Mouse (Mus musculus) c-Kit-positive CD71-positive TER-119-positive erythroid progenitor cells, embryonic 14.5 days (primary cell): ENCODE data around the gene Fam57a.
A peak's percentile ranks its signal among the peaks of the same experiment; 100 is the strongest.

Experiments used
- DNase-seq: peaks from one replicate; pipeline ENCODE4 v3.0.0-alpha.2; 2013; ENCODE audit warnings: low spot score

The Fam57a gene

DNA sequence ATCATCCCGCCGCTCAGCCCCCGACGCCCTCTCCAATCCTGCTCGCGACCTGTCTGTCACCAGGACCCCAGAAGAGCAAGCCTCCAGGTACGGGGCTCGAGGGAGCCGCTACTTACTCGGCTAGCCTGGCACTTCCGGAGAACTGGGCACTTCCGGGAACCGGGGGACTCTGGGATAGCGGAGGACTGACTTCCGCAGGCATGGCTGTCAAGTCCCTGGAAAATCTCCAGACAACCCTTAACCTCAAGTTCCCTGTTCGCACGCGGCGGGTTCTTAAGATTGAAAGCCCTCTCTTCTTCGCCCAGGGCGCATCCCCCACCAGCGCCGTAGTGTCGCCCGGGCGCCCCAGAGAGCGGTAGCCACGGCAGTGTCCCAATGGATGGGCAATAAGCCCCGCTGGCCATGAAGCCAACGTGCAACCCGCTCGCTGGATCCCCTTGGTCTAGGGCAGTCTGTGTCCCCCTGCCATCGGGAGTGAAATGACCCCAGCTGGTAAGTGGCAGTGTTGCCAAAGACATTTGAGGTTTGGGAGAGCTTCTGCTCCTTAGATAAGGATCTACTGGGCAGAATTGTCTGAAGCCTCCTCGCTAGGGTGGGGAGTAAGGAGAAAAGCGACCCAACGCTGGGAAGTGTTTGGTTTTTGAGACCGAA lies at the start of gene Fam57a, which contains the start of gene Vps53:
Gene Fam57a, plus strand, starts transcription at position 177 of the 651 bp plus-strand sequence.
Gene Vps53, minus strand, starts transcription at position 153 of the 651 bp plus-strand sequence.
- peak; percentile 79 for DNase-seq

DNA sequence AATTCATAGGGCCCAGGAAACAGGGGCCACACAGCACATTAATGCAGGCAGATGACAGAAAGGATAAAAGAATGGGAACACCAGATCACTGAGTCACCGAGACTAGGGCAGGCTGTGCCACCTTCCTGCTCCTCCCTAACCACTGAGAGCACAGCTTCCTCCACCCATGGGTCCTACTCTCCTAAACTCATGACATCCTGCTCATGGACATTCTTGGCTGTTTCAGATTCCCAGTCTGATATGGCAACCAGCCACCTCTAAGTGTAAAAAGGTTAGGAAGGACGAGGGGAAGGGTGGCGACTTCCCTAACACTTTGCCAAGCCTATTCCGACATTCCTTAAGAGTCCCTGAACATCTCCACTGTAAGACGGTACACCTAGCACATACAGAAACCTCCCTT lies 48.6 kb upstream of the Fam57a start:
- no peak for DNase-seq

DNA sequence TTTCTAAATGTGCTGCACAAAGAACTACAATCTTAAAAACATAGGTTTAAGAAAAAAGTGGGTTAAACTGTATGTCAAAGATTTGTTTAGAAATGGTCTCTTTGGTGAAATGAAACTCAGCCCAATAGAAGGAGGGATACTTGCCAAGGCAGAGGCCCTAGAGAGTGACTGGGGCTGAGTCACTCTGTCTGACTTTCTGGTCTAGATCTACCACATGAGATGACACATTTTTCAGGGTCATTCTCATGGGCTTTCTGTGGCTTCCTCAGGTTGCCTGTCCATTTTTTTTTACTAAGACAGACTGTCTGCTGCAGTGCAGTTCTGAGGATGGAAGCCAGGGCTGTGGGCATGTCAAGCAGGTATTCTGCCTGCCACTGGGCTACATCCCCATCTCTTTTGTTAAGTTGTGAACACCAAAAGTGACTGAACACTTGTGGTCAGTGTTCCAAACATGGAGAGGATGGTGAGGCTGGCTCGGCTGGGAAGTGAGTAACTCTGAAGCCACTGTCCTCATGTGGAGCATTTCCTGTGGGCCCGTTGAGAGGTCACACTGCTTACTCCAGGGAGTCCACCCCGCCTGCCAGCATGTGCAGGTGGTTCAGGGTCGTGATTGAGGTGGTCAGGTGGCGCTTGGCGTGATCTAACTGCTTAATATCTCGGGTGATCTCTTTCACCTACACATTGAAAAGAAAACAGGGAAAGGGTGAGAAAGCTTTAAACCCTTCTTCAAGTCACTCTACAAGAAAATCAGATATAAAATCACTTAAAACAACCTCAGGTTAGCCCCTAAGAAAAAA lies 43.6 kb upstream of the Fam57a start:
- no peak for DNase-seq

DNA sequence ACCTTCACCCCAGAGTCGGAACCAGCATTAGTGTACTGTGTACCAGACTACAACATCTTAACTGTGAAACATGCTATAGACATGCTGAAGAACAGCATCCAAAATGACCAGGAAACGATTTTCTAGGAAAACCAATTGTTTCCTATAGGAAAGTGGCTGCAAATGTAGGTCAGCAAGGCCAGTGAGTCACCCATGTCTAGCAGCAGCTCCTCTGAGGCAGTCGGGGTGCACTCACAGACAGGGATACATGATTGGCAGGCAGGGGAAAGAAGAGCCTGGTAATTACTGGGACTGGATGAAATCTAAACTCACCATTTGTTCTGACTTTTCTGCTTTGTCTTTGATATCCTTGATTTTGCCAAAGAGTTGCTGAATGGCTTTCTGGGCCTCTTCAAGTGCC lies 41.5 kb upstream of the Fam57a start:
- DNase-seq, result no peak

DNA sequence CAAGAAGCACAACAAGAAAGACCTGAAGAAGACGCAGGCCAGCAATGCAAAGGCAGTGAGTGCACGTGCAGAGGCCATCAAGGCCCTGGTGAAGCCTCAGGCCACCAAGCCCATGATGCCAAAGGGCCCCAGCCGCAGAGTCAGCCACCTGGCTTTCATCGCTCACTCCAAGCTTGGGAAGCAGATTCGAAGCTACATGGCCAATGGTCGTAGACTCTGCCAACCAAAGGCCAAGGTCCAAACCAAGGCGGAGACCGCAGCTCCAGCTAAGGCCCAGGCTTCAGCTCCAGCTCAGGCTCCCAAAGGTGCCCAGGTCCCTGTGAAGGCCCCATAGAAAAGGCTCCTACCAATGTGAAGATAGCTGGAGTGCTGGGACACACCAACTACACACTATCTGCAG lies 35.1 kb upstream of the Fam57a start:
- DNase-seq, result no peak

DNA sequence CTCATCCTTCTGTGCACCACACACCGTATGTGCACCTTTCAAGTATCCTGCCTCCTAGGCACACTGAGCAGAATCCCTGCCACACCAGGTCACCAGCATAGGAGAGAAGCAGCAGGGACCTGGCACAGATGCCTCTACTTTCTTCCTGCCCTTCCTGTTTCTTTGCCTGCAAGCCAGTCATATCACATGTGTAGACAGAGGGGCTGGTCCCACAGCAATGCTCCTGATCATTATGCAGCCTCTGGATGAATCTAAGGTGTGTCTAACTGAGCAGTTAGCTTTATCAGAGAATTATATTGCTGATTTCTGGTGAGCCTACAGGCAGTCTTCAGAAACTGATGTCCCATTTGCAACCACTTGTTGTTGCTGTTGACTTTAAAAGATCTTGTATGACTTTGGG lies 34.3 kb upstream of the Fam57a start:
- DNase-seq, result no peak

DNA sequence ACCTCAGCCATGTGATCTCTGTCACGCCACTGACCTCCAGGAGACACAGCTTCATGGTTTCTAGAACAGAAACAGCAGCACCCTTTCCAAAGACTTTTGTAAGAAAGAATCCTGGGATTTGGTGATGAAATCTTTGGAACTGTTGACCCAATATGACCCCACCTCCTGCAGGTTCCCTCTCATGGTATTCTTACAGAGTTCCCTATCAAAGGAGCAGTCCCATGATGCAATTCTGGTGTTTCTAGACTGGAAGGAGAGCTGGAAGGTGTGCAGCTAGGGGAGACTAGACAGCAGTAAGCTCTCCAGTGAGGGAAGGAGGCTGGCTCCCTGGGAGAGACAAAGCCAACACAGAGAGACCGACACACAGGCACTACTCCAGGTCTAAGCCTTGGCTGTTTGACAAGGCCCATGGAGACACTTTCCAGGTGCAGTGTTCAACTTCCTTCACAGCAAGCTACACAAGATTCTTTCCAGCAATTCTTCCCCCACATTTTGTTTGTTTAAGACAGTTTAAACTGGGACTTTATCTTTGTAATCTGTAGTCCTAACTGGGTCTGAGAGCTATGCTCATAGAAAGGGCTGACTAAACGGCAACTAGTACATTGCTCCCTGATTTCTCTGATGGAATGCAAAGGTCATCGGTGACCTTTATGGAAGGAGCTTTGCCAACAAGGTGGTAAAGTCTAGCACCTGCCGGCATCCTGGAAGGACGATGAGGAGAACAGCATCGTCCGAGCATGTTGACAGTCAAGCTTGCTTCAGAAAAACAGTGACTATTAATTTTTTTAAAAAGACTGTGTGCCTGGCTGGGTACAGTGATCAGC lies 33.1 kb upstream of the Fam57a start:
- DNase-seq, result no peak

DNA sequence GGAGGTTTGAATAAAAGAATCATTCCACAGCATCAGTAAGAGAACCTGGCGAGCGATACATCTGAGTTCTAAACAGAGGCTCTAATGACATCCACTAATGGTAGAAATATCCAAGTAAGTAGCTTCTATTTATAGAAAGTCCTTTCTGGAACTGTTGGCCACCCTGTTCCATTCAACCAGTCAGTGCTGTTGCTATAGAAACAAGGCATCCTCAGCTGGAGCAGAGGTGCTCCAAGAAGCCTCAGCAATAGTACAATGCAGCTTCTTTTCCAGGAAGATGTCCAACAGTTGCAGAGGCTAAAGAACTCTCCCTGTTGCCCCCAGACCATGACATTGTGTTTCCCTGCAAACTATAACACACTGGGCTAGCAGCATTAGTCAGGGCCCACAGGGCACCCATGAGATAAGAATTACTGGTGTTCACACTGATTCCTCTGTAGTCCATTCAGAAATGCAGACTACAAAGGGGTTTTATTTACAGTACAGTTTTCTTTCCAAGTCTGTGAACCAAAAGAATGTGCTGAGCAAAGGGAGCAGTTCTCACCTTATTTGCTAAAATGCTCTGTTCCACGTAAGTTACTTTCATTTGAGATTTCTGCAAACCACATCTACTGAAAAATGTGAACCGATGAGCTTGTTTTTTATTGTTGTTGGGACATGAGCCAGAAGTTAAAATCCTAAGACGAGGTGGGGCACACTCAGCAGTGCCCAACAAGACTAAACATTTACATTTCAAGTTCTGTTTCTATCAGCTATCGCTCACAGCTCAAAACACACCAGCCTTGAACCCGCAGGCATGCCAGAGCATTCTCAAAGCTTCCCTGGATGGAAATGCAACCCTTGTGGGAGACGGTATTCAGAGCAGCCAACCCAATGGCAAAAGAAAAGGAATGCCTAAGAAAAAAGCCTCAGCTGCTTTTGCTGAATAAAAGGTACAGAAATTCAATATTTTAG lies 31.1 kb upstream of the Fam57a start:
- DNase-seq, result no peak

DNA sequence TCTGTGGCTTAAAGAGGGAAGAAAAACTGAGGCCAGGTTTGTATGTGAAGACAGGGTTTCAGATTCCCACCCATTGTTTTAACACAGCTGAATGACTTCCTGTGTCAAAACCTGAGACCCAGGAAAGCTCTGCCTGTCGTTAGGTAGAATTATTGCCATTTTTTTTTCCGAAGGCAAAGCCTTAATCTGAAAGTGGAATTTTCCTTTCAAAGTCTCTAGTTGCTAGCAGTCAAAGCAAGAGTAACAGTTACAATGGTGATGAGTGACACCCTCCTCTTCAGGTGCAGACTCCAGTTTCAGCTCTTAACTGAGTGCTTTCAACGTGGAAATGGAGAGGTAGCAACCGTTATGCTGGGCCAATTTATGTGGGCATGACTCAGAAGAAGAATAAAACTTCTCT lies 28.5 kb upstream of the Fam57a start:
- DNase-seq, result no peak

DNA sequence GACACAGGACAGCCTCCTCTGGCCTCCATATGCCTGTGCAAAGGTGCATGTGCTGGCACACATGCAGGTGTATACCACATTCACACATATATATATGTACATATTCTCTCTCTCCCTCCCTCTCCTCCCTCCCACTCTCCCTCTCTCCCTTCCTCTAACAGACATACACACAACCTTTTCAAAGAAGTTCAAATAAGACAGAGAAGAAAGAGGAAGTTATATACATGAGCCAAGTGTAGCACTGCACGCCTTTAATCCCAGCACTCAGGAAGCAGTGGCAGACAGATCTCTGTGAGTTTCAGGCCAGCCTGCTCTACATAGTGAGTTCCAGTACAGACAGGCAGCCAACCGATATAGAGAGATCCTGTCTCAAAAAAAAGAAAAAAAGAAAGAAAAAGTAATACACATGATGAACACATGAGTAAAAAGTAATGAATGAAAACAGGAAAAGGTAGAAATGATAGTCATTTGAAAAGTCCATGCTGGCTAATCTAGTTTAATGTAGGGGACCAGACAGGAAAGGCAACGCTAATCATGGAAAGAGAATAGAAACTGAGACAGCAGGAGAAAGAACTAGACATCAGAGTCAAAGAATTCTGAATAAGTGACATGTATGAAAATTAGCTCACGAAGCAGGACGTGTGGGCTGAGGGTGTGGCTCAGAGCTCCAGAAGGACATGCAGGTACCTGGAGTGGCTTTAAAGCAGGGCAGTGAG lies 26.1 kb upstream of the Fam57a start:
- DNase-seq, result no peak

DNA sequence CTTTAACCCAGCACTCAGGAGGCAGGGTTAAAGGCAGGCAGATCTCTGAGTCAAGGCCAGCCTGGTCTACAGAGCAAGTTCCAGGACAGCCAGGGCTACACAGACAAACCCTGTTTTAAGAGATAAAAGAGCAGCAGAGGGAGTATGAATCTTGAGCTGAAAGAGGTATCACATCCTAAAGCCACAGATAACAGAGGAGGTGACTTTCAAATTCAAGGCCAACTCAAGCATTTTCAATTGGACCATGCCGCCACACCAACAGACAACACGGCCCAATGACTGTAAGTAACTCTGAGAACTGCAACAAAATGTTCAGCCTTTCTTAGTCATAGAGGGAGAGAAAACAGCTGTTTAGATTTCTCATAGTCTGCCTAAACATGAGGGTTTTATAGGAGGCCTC lies 25.3 kb upstream of the Fam57a start:
- no peak for DNase-seq

DNA sequence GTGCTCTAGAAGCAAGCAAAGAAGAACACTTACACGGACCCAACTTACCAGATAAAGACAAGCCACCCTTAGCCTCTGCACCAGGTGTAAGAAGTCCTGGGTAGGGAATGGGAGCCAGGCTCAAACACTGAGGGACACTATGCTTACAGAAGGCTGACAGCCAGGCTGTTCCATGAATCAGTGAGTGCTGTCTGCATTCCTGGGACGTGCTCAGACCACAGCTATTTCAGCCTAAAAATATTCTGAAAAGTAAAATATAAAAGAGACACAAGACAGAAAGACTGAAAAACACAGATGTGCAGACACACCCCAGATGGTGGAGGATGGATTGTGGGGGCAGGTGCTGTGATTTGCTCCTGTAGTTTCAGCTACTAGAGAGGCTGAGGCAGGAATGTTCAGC lies 24.6 kb upstream of the Fam57a start:
- DNase-seq, result no peak

DNA sequence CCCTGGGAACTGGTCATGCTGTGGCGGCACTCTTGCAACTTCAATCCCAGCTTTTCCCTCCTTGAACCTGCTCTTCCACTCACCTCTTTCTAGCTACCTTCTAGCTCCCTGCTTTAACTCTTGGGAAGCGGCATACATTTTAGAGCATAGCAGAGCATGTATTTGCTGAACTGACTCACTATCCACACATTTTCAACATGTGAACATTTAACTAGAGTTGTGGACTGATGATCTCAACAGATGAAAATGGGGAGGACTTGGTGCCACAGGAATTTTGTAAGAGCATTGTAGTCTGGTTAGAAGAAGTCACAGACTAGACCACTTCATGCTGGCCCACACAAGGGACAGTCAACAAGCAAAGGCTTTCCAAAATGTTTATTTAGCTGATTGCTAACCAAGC lies 21.1 kb upstream of the Fam57a start:
- DNase-seq, result no peak

DNA sequence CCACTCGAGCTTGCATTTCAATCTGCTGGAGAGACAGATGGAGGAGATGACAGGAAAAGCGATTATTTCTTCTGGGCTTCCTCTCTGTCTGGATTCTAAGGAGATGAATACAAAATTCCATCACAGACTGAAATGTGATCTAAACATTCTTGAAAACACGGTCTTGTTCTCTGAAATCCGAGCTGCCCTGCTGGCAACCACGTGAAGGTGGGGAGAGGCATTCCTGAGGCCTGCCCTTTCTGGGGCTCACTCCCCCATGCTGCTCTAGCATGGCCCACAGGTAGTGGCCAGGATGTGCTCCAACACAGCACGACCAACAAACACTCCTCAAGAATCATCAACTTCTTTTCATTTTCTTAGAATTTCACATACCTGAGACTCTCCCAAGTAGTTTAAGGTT lies 19.2 kb upstream of the Fam57a start:
- no peak for DNase-seq

DNA sequence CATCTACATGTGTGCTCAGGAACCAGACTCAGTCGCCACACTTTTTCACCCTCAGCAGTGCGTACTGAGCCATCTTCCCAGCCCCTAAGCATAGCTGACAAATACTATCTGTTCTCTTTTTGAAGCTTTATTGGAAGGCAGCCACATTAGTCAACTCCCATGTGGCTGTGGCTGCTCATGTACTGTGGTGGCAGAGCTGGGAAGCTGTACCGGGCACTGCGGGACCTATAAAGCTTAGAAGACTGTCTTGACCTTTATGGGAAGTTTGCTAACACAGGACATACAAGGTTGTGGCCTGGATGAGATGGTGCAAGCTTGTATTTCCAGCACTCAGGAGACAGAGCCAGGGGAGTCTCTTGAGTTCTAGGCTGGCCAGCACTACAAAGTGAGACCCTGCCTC lies 12.8 kb upstream of the Fam57a start:
- DNase-seq, result no peak

DNA sequence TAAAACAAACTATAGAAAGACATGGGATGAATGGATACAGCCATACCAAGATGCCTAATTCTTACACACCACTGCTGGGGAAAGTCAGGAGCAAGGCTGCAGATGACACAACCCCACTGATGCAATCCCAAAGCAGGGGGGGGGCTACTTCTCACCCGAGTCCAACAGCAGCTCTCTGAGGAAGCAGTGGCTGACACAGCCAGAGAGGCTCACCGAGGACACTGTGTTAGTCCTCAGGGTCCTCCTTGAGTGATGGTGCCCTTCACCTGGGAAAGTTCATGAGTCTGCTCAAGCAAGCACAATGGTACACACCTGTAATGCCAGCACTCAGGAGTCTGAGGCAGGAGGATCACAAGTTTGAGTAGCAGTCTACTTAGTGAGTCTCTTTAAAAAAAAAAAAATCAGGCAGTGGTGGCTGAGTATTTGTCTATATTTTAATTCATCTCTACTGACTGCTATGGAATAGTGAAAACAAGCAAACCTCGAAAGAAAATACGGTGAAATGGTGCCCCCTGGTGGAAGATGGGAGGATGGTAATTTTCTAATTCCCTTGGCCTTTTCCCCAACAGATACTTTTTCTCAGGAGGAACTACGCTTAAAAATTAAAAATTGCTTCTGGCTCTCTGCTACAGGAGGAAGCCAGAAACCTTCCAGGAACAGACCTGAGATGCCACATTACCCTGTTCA lies 12.2 kb upstream of the Fam57a start:
- peak; percentile 70 for DNase-seq

DNA sequence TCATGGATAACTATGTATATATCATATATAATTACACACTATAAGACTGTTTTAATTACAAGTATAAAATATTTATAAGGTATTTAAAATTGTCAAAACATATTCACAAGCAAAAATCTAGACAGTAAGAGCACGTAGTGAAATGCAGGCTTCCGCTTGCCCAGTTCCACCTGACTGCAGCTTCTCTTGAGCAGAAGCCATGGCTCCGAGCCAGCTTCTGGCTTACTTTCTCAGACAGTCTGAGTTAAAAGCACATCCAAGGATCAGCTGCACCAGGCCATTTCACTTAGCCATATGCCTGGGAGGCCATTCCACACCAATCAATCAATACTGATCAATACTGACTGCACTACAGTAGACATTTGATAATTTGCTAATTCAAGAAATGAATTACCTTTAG lies 10.5 kb upstream of the Fam57a start:
- no peak for DNase-seq

DNA sequence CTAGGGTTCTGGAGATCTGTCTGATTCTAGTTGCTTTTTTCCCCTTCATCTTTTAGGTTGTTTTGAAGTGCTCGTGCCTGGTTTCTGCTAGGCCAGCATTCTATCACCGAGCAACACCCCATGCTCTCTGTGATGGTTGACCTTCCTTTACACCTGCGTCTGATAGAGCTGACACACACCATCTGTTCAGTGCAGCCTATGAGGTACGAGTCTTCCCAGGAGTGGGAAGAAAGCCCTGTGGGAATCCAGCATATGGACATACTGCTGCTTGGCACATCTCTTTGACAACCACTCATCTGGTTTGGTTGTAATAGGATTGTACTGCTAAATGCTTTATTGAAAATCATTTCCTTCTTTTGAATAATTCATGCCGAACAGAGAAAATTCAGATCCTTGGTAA lies 9.3 kb upstream of the Fam57a start:
- DNase-seq, result no peak

DNA sequence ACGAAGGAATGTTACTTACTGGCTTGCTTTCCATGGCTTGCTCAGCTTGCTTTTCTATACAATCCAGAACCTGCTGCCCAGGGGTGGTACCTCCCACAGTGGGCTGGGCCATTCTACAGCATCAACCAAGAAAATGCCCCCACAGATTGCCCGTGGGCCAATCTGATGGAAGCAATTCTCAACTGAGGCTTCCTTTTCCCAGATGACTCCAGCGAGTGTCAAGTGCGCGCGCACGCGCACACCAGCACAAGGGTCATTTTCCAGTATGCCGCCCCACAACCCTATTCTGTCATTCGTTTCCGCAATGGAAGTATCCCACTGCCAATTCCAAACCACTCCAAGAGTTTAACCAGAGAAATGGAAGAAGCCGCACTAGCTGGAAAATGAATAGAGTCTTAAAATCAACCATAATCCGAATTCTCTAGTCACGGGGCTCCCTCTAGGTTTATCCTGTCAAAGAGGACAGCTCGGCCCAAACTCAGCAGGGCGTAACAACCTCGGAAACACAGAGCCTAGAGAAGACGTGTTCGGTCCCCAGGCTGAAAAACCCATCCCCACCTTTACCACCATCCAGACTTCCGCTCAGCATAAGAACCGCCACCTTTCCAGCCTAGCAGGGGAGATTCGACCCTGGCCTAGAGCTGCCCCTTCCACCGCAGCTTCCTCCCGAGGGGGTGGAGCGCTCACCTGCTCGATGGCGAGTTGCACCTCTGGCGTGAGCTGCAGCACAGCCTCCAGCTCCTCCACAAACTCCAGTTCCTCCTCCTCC lies 561 bp upstream of the Fam57a start:
- DNase-seq, result peak; percentile 45

DNA sequence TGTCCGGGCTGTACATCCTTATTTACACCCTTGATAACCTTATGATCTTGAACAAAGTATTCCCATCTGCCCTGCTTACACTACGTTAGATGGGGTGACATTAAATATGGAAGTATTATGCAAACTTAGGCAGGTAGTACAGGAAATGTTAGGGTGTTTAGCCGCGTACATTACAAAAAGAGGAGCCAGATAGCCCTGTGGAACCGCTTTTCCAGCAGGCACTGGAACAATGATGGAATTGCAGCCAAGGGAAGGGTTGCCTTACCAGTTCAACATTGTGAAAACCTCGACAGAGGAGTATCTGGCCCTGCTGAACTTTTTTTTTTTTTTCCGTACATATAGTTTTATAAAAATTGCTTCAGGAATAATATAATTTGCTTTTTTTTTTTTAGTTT lies 672 bp downstream of the Fam57a start:
- no peak for DNase-seq
